Mouse (Mus musculus): ENCODE measurements around the gene Umad1.

- TF ChIP-seq GATA1 (IDR thresholded peaks at IDR 0.05; ENCODE audit: borderline replicate concordance, low read length) (no peak), FLI1 (IDR thresholded peaks at IDR 0.05; ENCODE audit: low read length) (no peak)
Observed at GRCm38 (mm10) chr6:8503953-8504352, 244.9 kb downstream of the Umad1 start.
